Mouse (Mus musculus): ENCODE measurements around the gene Espnl. TPM values are rescaled to one million over a fixed set of nuclear protein-coding genes. Genes with fewer than 3 reads are reported as not detected.
A peak's percentile ranks its signal among the peaks of the same experiment; 100 is the strongest.

Gene Espnl
- total RNA-seq (2022), result not detected

- DNase-seq (ENCODE audit: low spot score), result no peak
Measured at GRCm38 (mm10) chr1:91321760-91322438, at the start of gene Espnl. Gene Espnl (plus strand): TSS chr1:91322075.

GRCm38 (mm10) chr1:91272260-91272659, 49.6 kb upstream of the Espnl start:
- no peak for DNase-seq (ENCODE audit: low spot score)

GRCm38 (mm10) chr1:91276581-91276980, 45.3 kb upstream of the Espnl start:
- no peak for DNase-seq (ENCODE audit: low spot score)

GRCm38 (mm10) chr1:91277480-91277879, 44.4 kb upstream of the Espnl start:
- no peak for DNase-seq (ENCODE audit: low spot score)

GRCm38 (mm10) chr1:91278410-91279119, 43.3 kb upstream of the Espnl start:
- no peak for DNase-seq (ENCODE audit: low spot score)

GRCm38 (mm10) chr1:91279126-91279525, 42.7 kb upstream of the Espnl start:
- DNase-seq (ENCODE audit: low spot score), result no peak

- no peak for DNase-seq (ENCODE audit: low spot score)
Measured at GRCm38 (mm10) chr1:91282582-91282981, 39.3 kb upstream of the Espnl start.

- DNase-seq (ENCODE audit: low spot score), result no peak
Measured at GRCm38 (mm10) chr1:91289375-91289774, 32.5 kb upstream of the Espnl start.

GRCm38 (mm10) chr1:91292101-91292825, 29.6 kb upstream of the Espnl start:
- DNase-seq (ENCODE audit: low spot score), result no peak

- no peak for DNase-seq (ENCODE audit: low spot score)
Measured at GRCm38 (mm10) chr1:91295544-91295943, 26.3 kb upstream of the Espnl start.

- peak; percentile 96 for DNase-seq (ENCODE audit: low spot score)
Measured at GRCm38 (mm10) chr1:91297799-91298744, 23.8 kb upstream of the Espnl start, which contains the start of gene Scly. Gene Scly (plus strand): TSS chr1:91298338.

- DNase-seq (ENCODE audit: low spot score), result no peak
Measured at GRCm38 (mm10) chr1:91299026-91299706, 22.7 kb upstream of the Espnl start.

GRCm38 (mm10) chr1:91299707-91300426, 22.0 kb upstream of the Espnl start:
- peak; percentile 44 for DNase-seq (ENCODE audit: low spot score)

- DNase-seq (ENCODE audit: low spot score), result no peak
Measured at GRCm38 (mm10) chr1:91301206-91301920, 20.5 kb upstream of the Espnl start.

- DNase-seq (ENCODE audit: low spot score), result no peak
Measured at GRCm38 (mm10) chr1:91302021-91302420, 19.9 kb upstream of the Espnl start.

GRCm38 (mm10) chr1:91304621-91305020, 17.3 kb upstream of the Espnl start:
- DNase-seq (ENCODE audit: low spot score), result no peak

- no peak for DNase-seq (ENCODE audit: low spot score)
Measured at GRCm38 (mm10) chr1:91309366-91310085, 12.3 kb upstream of the Espnl start.

- no peak for DNase-seq (ENCODE audit: low spot score)
Measured at GRCm38 (mm10) chr1:91312273-91312672, 9.6 kb upstream of the Espnl start.

- peak; percentile 19 for DNase-seq (ENCODE audit: low spot score)
Measured at GRCm38 (mm10) chr1:91313251-91313650, 8.6 kb upstream of the Espnl start.
